Mouse (Mus musculus): ENCODE data around the gene Apobec3.
"Not testable (repeated sequence)": the region's sequence is repeated elsewhere in the genome, so short reads cannot be mapped to it uniquely, and the experiment has no call there.

DNA sequence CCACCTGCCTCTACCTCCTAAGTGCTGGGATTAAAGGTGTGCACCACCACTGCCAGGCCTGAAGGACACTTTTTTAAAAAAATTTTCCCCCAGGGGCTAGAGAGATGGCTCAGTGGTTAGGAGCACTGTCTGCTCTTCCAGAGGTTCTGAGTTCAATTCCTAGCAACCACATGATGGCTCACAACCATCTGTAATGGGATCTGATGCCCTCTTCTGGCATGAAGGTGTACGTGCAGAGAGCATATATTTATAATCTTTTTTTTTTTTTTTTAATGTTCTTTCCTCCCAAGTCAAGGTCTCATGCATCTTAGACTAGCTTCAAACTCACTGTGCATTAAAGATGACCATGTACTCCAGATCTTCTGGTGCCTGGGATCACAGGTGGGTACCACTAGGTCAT is 19.4 kb downstream of the Apobec3 start:
- TF ChIP-seq CTCF (IDR thresholded peaks at IDR 0.05; ENCODE audit: control insufficient read depth, insufficient read depth, insufficient replicate concordance, low read depth, low read length); POLR2A (IDR thresholded peaks at IDR 0.05; ENCODE audit: control insufficient read depth, low read depth, low read length): not testable (repeated sequence)
